Mouse (Mus musculus): ENCODE measurements around the gene Tspan9. TPM values are rescaled to one million over a fixed set of nuclear protein-coding genes. Genes with fewer than 3 reads are reported as not detected.

Gene Tspan9
- polyA plus RNA-seq, 1 experiment from 2014 or later: 62.6 TPM

GRCm38 (mm10) chr6:128089770-128090702 lies 53.4 kb downstream of the Tspan9 start:
- WGBS: 72% methylated on average over 13 of the region's 13 CpGs
- no peaks in the 10 kb centered on the region for H3K36me3 ChIP-seq (ENCODE audit: control insufficient read depth, insufficient read depth, low read length)
- no peak overlapping the region for H3K9ac ChIP-seq (ENCODE audit: low read depth, low read length)
- H3K27me3 ChIP-seq (replicated peaks; ENCODE audit: control insufficient read depth, insufficient read depth, low read length): no peaks in the 10 kb centered on the region
- peaks cover 25% of the 10 kb centered on the region for H3K4me1 ChIP-seq (ENCODE audit: control insufficient read depth, insufficient read depth, low read depth, low read length)
- H3K4me3 ChIP-seq (ENCODE audit: low read length): no peak overlapping the region
- no peak overlapping the region for H3K4me2 ChIP-seq (ENCODE audit: low read length)
- peak; percentile 21; the same call in 1 of the 2 replicates for ATAC-seq
- no peaks in the 10 kb centered on the region for H3K9me3 ChIP-seq (ENCODE audit: control insufficient read depth, low read length)
- H3K27ac ChIP-seq (ENCODE audit: low read depth, low read length): no peak overlapping the region; the same call in 1 of the 2 replicates

DNA sequence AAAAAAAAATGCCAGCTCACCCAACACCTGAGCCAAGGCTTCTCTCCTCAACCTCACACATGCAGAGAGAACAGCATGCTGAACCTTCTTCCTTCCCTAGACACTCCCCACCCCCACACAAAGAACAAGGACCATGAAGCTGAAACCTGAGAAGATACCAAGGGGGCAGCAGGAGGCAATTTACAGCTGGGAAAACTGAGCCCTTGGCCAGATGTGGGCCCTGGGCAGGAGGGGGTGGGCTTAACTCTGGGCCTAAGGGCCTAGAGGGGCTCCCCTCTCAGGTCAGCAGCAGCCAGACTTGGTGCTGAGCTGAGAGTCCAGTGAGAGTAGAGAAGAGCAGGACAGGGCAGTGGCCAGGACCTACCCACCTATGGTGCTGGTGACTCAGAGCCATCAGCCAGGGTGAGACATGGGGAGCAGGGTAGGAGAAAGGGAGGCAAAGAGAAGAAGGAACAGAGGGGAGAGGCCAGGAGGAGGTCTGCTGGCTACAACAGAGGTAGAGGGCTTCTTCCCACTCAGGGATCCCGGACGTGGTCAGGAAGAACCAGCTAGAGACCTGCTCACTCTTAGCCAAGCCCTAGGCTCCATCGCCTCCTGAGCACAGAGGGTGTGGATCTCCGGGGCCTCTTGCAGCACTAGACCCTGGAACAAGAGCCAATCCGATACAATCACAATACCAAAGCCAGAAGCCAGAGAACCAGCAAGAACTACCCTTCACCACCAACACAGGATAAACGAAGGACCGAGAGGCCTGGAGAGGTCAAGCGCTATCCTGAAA lies 54.5 kb downstream of the Tspan9 start:
- Histone ChIP-seq H3K4me1 (ENCODE audit: control insufficient read depth, insufficient read depth, low read depth, low read length) (peaks cover 25% of the 10 kb centered on the region), H3K27me3 (replicated peaks; ENCODE audit: control insufficient read depth, insufficient read depth, low read length) (no peaks in the 10 kb centered on the region), H3K4me3 (ENCODE audit: low read length) (no peak overlapping the region), H3K9me3 (ENCODE audit: control insufficient read depth, low read length) (no peaks in the 10 kb centered on the region), H3K27ac (ENCODE audit: low read depth, low read length) (peak overlapping the region; percentile 18; the same call in 1 of the 2 replicates), H3K9ac (ENCODE audit: low read depth, low read length) (no peak overlapping the region), H3K4me2 (ENCODE audit: low read length) (no peak overlapping the region), H3K36me3 (ENCODE audit: control insufficient read depth, insufficient read depth, low read length) (no peaks in the 10 kb centered on the region)
- ATAC-seq: no peak
- 88% methylated on average over 8 of the region's 8 CpGs for whole genome bisulfite sequencing

GRCm38 (mm10) chr6:128085488-128086066 lies 57.8 kb downstream of the Tspan9 start:
- Histone ChIP-seq H3K27me3 (replicated peaks; ENCODE audit: control insufficient read depth, insufficient read depth, low read length) (no peaks in the 10 kb centered on the region), H3K27ac (ENCODE audit: low read depth, low read length) (peak overlapping the region; percentile 23; the same call in 1 of the 2 replicates), H3K4me2 (ENCODE audit: low read length) (no peak overlapping the region), H3K4me1 (ENCODE audit: control insufficient read depth, insufficient read depth, low read depth, low read length) (peaks cover 17% of the 10 kb centered on the region), H3K9me3 (ENCODE audit: control insufficient read depth, low read length) (no peaks in the 10 kb centered on the region), H3K4me3 (ENCODE audit: low read length) (no peak overlapping the region), H3K36me3 (ENCODE audit: control insufficient read depth, insufficient read depth, low read length) (no peaks in the 10 kb centered on the region), H3K9ac (ENCODE audit: low read depth, low read length) (peak overlapping the region; percentile 22)
- 51% methylated on average over 9 of the region's 9 CpGs for WGBS
- ATAC-seq: no peak

DNA sequence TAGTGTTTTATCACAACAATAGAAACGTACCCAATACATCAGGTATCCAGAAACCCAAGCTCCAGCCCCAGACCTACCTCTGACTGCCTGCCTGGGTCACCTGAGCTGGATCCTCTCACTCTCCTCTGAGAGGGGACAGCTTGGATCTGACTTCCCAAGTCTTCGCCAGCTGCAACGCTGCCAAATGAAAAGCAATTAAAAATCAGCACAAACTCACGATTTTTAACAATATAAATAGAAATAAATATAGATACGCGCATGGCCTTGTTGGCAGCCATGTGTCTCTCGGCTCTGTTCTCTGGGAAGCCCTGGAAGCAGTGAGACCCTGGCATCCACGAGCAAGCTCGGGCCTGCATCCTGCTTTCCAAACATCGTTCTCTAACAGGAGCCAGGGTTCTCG lies 60.1 kb downstream of the Tspan9 start:
- Histone ChIP-seq H3K9me3 (ENCODE audit: control insufficient read depth, low read length) (no peaks in the 10 kb centered on the region), H3K27ac (ENCODE audit: low read depth, low read length) (no peak overlapping the region), H3K27me3 (replicated peaks; ENCODE audit: control insufficient read depth, insufficient read depth, low read length) (no peaks in the 10 kb centered on the region), H3K9ac (ENCODE audit: low read depth, low read length) (no peak overlapping the region; the same call in 1 of the 2 replicates), H3K4me2 (ENCODE audit: low read length) (no peak overlapping the region), H3K36me3 (ENCODE audit: control insufficient read depth, insufficient read depth, low read length) (no peaks in the 10 kb centered on the region), H3K4me3 (ENCODE audit: low read length) (no peak overlapping the region), H3K4me1 (ENCODE audit: control insufficient read depth, insufficient read depth, low read depth, low read length) (peaks cover 8% of the 10 kb centered on the region)
- WGBS: 82% methylated on average over 11 of the region's 11 CpGs
- ATAC-seq: no peak

DNA sequence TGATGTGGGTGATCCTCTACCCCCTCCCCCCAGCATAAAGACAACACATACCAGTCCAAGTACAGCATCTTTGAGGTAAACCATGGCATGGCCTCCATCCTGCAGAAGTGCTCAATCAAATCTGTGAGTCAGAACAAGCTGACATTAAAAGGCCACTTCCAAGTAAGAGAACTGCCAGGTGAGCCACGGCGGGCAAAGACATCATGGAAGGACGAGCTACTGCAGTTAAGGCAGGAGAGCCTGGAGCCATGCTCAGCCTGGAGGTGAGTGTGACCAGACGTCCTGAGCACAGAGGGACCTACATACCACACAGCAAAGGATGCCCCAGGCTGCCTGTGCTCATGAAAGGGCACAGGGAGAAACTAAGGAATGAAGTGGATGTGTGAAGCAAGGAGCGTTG lies 61.6 kb downstream of the Tspan9 start:
- 92% methylated on average over 5 of the region's 5 CpGs for WGBS
- H3K4me1 ChIP-seq (ENCODE audit: control insufficient read depth, insufficient read depth, low read depth, low read length): peaks cover 8% of the 10 kb centered on the region
- H3K9me3 ChIP-seq (ENCODE audit: control insufficient read depth, low read length): no peaks in the 10 kb centered on the region
- H3K27me3 ChIP-seq (replicated peaks; ENCODE audit: control insufficient read depth, insufficient read depth, low read length): no peaks in the 10 kb centered on the region
- H3K9ac ChIP-seq (ENCODE audit: low read depth, low read length): no peak overlapping the region
- no peak overlapping the region for H3K4me2 ChIP-seq (ENCODE audit: low read length)
- ATAC-seq: no peak
- H3K4me3 ChIP-seq (ENCODE audit: low read length): no peak overlapping the region
- no peaks in the 10 kb centered on the region for H3K36me3 ChIP-seq (ENCODE audit: control insufficient read depth, insufficient read depth, low read length)
- H3K27ac ChIP-seq (ENCODE audit: low read depth, low read length): no peak overlapping the region

GRCm38 (mm10) chr6:128081293-128081692 lies 62.1 kb downstream of the Tspan9 start:
- no peak overlapping the region for H3K27ac ChIP-seq (ENCODE audit: low read depth, low read length)
- 66% methylated on average over 8 of the region's 8 CpGs for WGBS

DNA sequence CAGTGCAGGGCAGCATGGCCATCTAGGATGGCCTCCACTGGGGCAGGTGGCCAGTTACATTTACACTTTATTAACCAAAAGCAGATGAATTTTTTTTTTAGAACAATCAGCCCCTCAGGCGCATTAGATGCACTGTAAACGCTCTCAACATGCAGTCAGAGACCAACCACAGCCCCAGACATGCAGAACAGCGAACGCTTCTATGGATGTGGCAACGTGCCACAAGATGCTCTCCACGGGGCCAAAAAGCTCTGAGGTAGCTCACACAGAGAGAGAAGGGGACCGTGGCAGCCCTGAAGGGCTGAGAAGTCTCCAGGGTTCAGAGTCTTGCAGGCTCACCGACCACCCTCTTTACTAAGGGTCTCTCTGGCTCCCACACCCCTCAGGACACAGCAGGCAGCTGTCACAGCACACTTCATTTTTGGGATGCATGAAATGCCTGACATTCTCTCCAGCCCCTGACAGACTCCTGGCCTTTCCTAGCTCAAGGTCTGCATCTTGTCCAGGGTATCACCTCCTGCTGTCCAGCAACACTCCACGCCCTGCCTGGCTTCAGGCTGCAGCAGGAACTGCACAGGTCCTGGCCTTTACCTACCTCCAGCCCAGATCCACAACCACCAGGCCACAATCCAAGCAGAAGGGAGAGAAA lies 63.7 kb downstream of the Tspan9 start:
- H3K4me2 ChIP-seq (ENCODE audit: low read length): no peak overlapping the region
- no peaks in the 10 kb centered on the region for H3K27me3 ChIP-seq (replicated peaks; ENCODE audit: control insufficient read depth, insufficient read depth, low read length)
- no peak overlapping the region for H3K9ac ChIP-seq (ENCODE audit: low read depth, low read length)
- 56% methylated on average over 9 of the region's 9 CpGs for WGBS
- no peaks in the 10 kb centered on the region for H3K36me3 ChIP-seq (ENCODE audit: control insufficient read depth, insufficient read depth, low read length)
- no peak overlapping the region for H3K4me3 ChIP-seq (ENCODE audit: low read length)
- no peaks in the 10 kb centered on the region for H3K9me3 ChIP-seq (ENCODE audit: control insufficient read depth, low read length)
- ATAC-seq: no peak
- no peak overlapping the region for H3K27ac ChIP-seq (ENCODE audit: low read depth, low read length)
- peaks cover 2% of the 10 kb centered on the region for H3K4me1 ChIP-seq (ENCODE audit: control insufficient read depth, insufficient read depth, low read depth, low read length)

More at GRCm38 (mm10) chr6:128081293-128081692, 62.1 kb downstream of the Tspan9 start:
- peak; percentile 60; the same call in 1 of the 2 replicates for ATAC-seq
- Histone ChIP-seq H3K4me2 (ENCODE audit: low read length) (no peak overlapping the region), H3K9me3 (ENCODE audit: control insufficient read depth, low read length) (no peaks in the 10 kb centered on the region), H3K4me3 (ENCODE audit: low read length) (no peak overlapping the region), H3K9ac (ENCODE audit: low read depth, low read length) (no peak overlapping the region), H3K27me3 (replicated peaks; ENCODE audit: control insufficient read depth, insufficient read depth, low read length) (no peaks in the 10 kb centered on the region), H3K36me3 (ENCODE audit: control insufficient read depth, insufficient read depth, low read length) (no peaks in the 10 kb centered on the region), H3K4me1 (ENCODE audit: control insufficient read depth, insufficient read depth, low read depth, low read length) (peaks cover 8% of the 10 kb centered on the region)

DNA sequence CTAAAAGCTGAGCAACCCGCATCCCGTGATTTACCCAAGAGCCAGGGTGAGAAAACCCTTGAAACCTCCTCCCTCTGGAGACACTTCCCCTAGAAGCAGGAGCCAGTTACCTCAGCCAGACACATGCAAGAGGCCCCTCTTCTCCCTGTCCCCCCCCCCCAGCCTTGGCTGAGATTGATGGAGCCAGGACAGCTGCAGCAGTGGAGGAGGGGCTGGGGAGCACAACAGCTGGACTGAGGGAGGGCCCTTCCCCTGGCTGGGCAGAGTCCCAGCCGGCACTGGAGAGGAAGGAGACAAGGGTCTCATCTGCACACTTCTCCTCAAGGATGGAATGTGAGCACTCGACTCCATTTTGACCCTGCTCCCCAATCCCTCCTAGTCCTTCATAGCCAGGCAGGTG lies 64.9 kb downstream of the Tspan9 start:
- Histone ChIP-seq H3K9ac (ENCODE audit: low read depth, low read length) (no peak overlapping the region), H3K4me2 (ENCODE audit: low read length) (no peak overlapping the region), H3K9me3 (ENCODE audit: control insufficient read depth, low read length) (no peaks in the 10 kb centered on the region), H3K27me3 (replicated peaks; ENCODE audit: control insufficient read depth, insufficient read depth, low read length) (no peaks in the 10 kb centered on the region), H3K36me3 (ENCODE audit: control insufficient read depth, insufficient read depth, low read length) (no peaks in the 10 kb centered on the region), H3K4me1 (ENCODE audit: control insufficient read depth, insufficient read depth, low read depth, low read length) (peaks cover 2% of the 10 kb centered on the region), H3K27ac (ENCODE audit: low read depth, low read length) (no peak overlapping the region), H3K4me3 (ENCODE audit: low read length) (no peak overlapping the region)
- peak; percentile 26; the same call in 1 of the 2 replicates for ATAC-seq
- 61% methylated on average over 3 of the region's 4 CpGs for WGBS
